Mouse (Mus musculus) adrenal gland, postnatal 0 days (tissue): Measurements from ENCODE around the gene Gstp2. TPM values are rescaled to one million over a fixed set of nuclear protein-coding genes. Genes with fewer than 3 reads are reported as not detected.

Source experiments
- polyA plus RNA-seq: library from polyadenylated mRNA; unstranded; fragments of >200 nt; fragmentation: Nextera tagmentation; extraction: Ambion mirVana; gene quantifications from 2 replicates; pipeline ENCODE4 v1.2.1, GENCODE M21; 2015

Gstp2 gene
- 6.0 and 9.7 TPM in 2 replicates for polyA plus RNA-seq

DNA sequence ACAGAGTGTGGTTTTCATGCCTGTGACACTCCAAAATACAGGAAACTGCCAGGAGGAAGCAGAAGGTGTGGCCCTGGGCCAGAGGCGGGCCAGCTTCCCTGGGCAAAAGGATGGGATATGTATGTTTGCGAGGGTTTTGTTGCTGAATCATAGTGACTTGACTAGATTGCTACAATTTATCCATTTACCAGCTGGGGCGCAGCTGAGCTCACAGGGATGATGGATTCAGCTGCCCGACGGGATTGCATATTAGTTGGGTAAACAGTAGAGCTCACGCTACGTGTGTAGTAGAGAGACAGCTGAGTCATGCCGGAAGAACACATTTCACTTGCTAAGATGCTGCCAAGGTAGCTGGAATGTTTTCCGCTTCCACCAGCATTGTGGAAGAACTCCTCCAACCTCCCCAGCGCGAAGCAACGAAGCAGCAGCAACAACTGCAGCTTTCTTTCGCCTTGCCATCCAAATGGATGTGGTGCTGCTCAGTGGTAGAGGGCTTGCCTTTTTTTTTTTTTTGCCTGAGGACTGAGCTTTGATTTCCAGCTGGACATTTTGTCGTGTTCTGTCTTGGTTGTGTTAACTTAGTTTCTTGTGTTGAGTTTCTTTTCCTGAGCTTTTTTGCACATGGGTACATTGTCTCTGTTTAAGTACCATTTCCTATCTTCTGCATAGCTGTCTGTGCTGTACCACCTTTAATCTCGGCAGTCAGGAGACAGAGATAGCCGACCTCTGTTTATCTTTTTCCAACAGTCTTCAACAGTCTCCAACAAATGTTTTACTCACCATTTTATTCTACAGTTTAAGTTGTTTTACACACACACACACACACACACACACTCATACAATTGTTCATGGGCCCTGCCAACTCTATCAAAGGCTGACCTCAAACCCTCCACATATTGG is at the start of gene Gstp2:
Gene Gstp2, minus strand, starts transcription at position 58 of the 900 bp plus-strand sequence.

DNA sequence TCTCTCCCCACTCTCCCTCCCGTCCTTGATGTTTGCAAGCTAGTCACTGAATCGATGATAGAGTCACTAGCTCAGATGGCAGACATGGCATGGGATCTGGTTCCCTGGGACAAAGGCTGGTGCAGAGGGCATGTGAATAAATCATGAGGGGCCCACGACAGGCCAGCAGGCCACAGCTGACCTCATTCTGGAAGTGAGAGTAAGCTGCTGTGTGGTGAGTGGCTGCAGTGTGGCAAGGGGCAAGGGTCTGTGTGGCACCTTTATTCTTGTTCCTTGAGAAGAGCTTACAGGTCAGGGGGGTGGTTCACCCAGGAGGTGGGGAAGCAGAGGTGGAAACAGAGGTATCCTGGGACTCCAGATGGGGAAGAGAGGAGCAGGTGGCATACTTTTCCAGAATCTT is 35.6 kb upstream of the Gstp2 start, which contains the start of gene Cabp2:
Gene Cabp2, plus strand, starts transcription at position 185 of the 400 bp plus-strand sequence.

GRCm38 (mm10) chr19:4059069-4059740 is 13.4 kb upstream of the Gstp2 start, which contains the start of gene Gstp3:
Gstp3 (minus strand) TSS chr19:4059569.

GRCm38 (mm10) chr19:4037788-4038232 is 8.0 kb downstream of the Gstp2 start, which contains the start of gene Gstp1:
Gstp1 (minus strand) TSS chr19:4037985.

GRCm38 (mm10) chr19:4012432-4013022 is 33.3 kb downstream of the Gstp2 start, which contains the start of gene Ndufv1:
Ndufv1 (minus strand) TSS chr19:4012806.

DNA sequence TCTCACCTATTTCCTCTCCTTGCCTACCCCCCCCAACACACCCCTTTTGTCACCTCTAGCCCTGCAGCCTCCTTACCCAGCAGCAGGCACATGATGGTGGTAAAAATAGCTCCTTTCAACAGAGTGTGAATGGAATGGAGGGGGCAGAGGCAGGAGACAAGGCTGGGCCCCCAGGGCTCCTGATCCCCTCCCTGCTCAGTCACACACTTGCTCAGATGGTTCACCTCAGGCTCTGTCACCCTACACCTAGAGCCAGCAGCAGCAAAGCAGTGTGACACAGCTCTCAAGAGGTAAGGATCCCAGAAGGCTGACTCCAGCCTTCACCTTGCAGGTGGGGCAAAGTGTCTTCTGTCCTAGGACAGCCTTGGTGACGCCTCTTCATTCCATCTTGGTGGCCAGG is 42.7 kb downstream of the Gstp2 start, which contains the start of gene Doc2g:
Gene Doc2g, plus strand, starts transcription at position 202 of the 400 bp plus-strand sequence.

DNA sequence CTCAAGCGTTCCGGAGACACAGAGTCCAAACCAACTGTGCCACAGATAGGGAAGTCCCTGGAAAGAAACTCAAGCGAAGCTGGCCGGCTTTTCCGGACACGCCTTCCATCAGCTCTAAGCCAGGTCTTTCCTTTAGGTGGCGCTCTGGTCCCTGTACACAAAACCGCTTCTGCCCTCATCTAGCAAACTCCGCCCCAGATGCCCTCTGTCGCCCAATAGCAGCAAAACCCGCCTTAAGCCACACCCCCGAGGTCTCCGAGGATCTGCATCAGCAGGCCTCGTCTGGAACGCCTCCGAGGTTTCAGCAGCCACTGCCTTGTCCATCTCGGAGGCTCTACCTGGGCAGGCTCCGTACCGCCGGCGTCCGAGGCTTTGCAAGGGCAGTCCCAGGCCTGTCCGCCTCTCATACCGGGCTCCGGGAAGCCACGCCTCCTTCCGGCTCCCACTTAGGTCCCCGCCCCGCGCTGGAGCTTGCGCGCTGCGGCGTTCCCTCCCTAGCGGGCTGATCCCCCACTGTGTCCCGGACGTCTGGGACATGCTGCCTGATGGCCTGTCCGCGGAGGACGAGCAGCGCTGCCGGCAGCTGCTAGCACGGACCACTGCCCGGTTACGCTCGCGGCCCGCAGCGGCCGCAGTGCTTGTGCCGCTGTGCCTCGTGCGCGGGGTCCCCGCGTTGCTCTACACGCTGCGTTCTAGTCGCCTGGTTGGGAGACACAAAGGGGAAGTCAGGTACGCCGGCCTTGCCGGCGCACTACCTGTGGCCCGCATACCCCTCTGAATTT is 45.5 kb downstream of the Gstp2 start, which contains the start of the genes Nudt8 and Gm49405:
Gene Nudt8, plus strand, starts transcription at position 462 of the 782 bp plus-strand sequence.
Gene Gm49405, plus strand, starts transcription at position 508 of the 782 bp plus-strand sequence.

DNA sequence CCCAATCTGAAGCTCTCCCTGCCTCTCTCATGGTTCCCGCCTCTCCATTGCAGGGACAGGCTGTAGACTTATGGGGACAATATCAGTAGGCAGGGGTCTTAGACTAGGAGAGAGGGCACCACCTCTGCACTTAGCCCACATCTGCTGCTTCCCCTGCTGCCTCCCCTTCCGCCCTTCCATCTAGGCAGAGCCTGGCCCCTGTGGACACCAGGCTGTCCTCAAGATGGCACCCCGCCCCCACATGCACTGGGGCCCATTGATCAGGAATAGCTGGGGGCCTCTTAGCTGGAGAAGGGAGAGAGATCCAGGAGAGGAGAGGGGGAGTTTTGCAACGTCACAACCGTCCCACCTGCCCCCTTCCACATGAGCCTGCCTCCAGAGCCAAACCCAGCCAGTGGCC is 53.4 kb downstream of the Gstp2 start, which contains the start of gene Tbx10:
Gene Tbx10, plus strand, starts transcription at position 337 of the 400 bp plus-strand sequence.

Other genes with a start within 250 kb of the Gstp2 start
- 22.5 and 45.6 TPM in 2 replicates for gene Chka, start 194.2 kb downstream of the Gstp2 start, polyA plus RNA-seq
- 25.1 and 40.7 TPM in 2 replicates for gene Tcirg1, start 138.9 kb downstream of the Gstp2 start, polyA plus RNA-seq
- 485 and 531 TPM in 2 replicates for gene Ndufs8, start 133.2 kb downstream of the Gstp2 start, polyA plus RNA-seq
- 81.3 and 172 TPM in 2 replicates for gene Aldh3b1, start 116.2 kb downstream of the Gstp2 start, polyA plus RNA-seq
- 35.9 and 57.3 TPM in 2 replicates for gene Unc93b1, start 110.8 kb downstream of the Gstp2 start, polyA plus RNA-seq
- 0.09 TPM in 1 of 2 replicates, not detected in the other for gene Aldh3b3, start 87.4 kb downstream of the Gstp2 start, polyA plus RNA-seq
- 0.28 and 0.51 TPM in 2 replicates for gene Aldh3b2, start 73.7 kb downstream of the Gstp2 start, polyA plus RNA-seq
- 19.0 and 38.9 TPM in 2 replicates for gene Acy3, start 59.5 kb downstream of the Gstp2 start, polyA plus RNA-seq
- not detected in 2 replicates for gene Tbx10, start 53.3 kb downstream of the Gstp2 start, polyA plus RNA-seq
- 47.5 and 51.7 TPM in 2 replicates for gene Nudt8, start 45.4 kb downstream of the Gstp2 start, polyA plus RNA-seq
- gene Gm49405, start 45.4 kb downstream of the Gstp2 start, polyA plus RNA-seq, result 0.63 and 1.1 TPM in 2 replicates
- gene Doc2g, start 42.7 kb downstream of the Gstp2 start, polyA plus RNA-seq, result 1.3 and 1.9 TPM in 2 replicates
- 157 and 202 TPM in 2 replicates for gene Ndufv1, start 33.2 kb downstream of the Gstp2 start, polyA plus RNA-seq
- 407 and 489 TPM in 2 replicates for gene Gstp1, start 8.0 kb downstream of the Gstp2 start, polyA plus RNA-seq
- 3.0 and 3.5 TPM in 2 replicates for gene Gstp3, start 13.5 kb upstream of the Gstp2 start, polyA plus RNA-seq
- not detected in 2 replicates for gene Cabp2, start 35.6 kb upstream of the Gstp2 start, polyA plus RNA-seq
- gene Cdk2ap2, start 51.2 kb upstream of the Gstp2 start, polyA plus RNA-seq, result 66.6 and 102 TPM in 2 replicates
- gene Pitpnm1, start 54.0 kb upstream of the Gstp2 start, polyA plus RNA-seq, result 12.9 and 14.0 TPM in 2 replicates
- gene Aip, start 79.8 kb upstream of the Gstp2 start, polyA plus RNA-seq, result 78.0 and 102 TPM in 2 replicates
- not detected in 2 replicates for gene Gpr152, start 93.8 kb upstream of the Gstp2 start, polyA plus RNA-seq
- 0.03 and 0.06 TPM in 2 replicates for gene Cabp4, start 98.0 kb upstream of the Gstp2 start, polyA plus RNA-seq
- gene Coro1b, start 102.6 kb upstream of the Gstp2 start, polyA plus RNA-seq, result 169 and 210 TPM in 2 replicates
- gene Ptprcap, start 107.6 kb upstream of the Gstp2 start, polyA plus RNA-seq, result 2.5 and 4.9 TPM in 2 replicates
- gene Rps6kb2, start 117.3 kb upstream of the Gstp2 start, polyA plus RNA-seq, result 30.3 and 45.3 TPM in 2 replicates
- 3.3 and 4.0 TPM in 2 replicates for gene Carns1, start 129.5 kb upstream of the Gstp2 start, polyA plus RNA-seq
- 3.2 and 4.0 TPM in 2 replicates for gene Tbc1d10c, start 145.3 kb upstream of the Gstp2 start, polyA plus RNA-seq
- gene Ppp1ca, start 146.0 kb upstream of the Gstp2 start, polyA plus RNA-seq, result 713 and 730 TPM in 2 replicates
- gene Rad9a, start 155.6 kb upstream of the Gstp2 start, polyA plus RNA-seq, result 11.1 and 14.0 TPM in 2 replicates
- gene Clcf1, start 168.2 kb upstream of the Gstp2 start, polyA plus RNA-seq, result 3.1 and 4.0 TPM in 2 replicates
- gene AC109138.7, start 168.3 kb upstream of the Gstp2 start, polyA plus RNA-seq, result not detected in 2 replicates
- 63.7 and 66.1 TPM in 2 replicates for gene Pold4, start 185.9 kb upstream of the Gstp2 start, polyA plus RNA-seq
- 10.8 and 19.7 TPM in 2 replicates for gene Ssh3, start 223.2 kb upstream of the Gstp2 start, polyA plus RNA-seq
- gene Ankrd13d, start 237.1 kb upstream of the Gstp2 start, polyA plus RNA-seq, result 5.3 and 7.1 TPM in 2 replicates